Mouse (Mus musculus): ENCODE data around the gene Prmt3.

Prmt3 gene

DNA sequence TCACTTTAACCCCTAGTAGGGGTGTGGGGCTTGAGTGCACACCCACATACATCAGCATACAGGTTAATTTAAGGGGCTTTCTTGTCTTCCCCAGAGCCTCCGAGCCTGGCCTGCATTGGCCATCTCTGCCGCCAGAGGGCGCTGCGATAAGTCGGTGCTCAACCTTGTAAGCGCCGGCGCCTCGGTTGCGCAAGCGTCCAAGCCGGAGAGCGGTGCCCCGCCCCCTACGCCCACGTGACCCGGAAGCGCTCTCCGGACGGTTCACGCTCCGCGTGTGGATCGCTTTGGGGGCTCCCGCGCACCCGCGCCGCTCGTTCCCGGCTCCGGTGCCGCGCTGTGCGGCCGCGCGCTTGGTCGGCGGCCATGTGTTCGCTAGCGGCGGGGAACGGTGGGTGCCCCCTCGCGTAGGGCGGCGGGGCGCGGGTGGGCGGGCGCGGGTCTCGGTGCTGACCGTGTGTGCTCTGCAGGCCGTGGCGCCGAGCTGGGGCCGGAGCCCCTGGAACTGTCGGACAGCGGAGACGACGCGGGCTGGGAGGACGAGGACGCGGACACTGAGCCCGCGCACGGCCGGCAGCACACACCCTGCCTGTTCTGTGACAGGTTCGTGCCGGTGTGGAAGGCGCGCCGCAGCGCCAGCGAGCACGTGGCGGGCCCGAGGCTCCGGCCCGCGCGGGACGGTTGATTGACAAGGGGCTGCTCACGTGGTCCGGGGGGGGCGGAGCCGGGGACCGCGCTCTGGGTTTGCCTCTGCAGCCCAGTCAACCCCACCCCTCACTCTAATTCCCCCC is at the start of gene Prmt3:
Gene Prmt3, plus strand, starts transcription at position 233 of the 788 bp plus-strand sequence.
- peak; percentile 97 for DNase-seq

DNA sequence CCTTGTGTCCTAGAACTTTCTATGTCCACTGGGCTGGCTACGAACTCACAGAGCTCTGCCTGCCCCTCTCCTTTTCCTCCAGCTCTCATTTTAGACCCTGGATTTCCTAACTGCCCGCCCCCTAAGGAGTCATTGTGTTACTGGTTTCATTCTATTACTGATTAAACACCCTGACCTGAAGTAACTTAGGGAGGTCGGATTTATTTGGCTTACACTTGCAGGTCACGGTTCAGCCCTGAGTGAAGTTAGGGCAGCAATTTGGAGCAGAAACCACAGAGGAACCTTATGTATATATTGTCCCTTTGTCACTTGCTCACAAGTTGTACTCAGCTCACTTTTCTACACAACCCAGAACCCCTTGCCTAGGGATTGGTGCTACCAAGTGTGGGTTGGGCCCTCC is 43.8 kb upstream of the Prmt3 start:
- DNase-seq = no peak

DNA sequence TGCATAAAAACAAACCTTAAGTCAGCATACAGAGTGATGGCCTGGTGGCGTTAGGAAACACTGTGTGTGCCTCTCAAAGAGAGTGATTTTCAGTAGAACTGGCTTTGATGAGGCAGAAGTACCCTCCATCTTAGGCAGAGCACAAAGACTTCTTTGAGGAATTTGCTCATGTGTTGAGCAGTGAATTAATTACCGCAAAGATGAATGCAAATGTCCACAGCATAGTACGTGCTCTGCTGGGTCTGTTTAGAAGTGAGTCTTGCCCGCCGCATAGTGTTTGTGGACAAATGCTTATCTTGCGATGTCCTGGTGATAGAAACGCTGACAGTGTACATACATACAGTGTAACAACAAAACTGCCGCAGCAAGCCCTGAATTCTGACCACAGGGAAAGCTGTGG is 38.7 kb upstream of the Prmt3 start:
- DNase-seq = no peak

DNA sequence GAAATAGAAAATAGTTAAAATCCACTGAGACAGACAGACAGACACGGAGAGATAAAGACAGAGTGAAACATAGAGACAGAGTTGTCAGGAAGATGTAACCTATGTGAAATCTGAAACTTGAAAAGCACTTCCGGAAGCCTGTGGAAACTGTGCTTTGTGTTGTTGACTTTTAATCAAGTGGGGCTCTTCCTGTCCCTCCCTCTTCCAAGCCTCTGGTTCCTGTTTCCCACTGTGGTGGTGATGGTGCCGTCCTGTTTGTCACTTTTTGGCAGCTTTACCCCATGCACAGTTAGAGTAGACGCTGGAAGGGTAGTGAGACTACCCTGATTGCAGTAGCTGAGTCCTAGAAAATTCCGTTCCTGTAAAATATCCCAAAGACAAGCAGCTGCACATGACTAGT is 36.7 kb upstream of the Prmt3 start:
- DNase-seq = no peak

DNA sequence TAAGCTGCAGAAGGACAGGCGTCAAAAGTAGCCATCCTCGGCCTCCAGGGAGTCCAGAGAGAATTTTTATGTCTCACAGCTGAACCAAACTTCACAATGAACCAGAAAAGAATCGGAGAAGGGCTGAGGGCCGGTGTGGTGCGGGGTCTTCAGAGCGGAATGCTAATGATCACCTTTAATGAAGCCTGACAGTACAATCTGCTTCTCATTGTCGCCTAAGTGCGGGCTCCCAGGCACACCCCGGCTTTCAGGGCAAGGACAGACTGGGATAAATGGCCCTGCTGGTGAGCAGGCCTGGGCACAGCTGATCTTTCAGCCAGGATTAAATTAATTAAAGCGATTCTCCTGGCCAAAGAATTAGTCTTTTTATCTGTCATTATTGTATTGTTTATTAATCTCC is 36.2 kb upstream of the Prmt3 start:
- DNase-seq = no peak

DNA sequence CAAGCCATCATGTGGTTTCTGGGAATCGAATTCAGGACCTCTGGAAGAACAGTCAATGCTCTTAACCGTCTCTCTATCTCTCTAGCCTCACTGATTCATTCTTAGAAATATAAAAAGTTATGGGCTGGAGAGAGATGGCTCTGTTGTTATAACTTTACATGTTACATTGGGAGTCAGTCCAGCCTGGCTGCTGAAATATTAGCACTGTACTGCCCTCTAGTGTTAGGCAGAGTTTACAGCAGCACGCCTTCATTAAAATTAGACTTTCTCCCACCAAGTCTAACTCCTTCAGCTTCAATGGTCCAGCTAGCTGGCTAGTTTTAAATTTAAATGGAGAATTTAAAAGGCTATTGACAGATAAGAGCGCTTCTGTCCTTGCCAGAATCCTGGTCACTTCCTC is 27.0 kb upstream of the Prmt3 start:
- no peak for DNase-seq

DNA sequence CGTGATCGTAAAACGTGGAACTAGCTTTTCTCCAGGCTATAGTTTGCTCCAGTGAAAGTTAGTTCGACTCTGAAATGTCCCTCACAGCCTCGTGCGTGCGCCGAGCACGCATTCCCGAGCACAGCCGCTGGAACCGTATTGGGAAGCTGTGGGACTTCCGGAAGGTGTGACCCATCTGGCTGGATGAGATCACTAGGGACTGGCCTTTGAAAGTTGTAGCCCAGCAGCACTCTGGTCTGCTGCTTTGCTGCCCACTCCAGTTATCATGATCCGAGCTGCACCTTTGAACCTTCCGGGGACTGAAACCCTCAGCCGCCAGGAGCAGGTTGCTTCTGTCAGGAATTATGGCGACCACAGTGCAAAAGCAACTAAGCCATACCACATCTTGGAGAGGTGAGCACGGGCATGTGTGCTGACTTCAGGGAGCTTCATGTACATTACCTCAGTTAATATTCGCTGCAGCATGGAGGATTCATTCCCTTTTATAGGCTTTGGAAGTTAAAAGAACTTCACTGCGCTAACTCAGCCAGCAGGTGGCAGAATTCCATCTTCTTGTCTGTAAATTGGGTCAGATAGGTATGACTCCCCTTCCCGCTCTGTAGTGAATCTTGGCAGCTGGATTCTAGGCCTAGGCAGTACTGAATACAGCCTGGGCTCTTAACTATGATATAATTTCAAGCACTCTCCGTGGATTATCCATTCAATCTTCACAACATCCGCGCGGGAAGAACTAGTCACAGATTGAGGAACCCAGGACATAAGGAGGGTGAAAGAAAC is 25.2 kb upstream of the Prmt3 start:
- no peak for DNase-seq

DNA sequence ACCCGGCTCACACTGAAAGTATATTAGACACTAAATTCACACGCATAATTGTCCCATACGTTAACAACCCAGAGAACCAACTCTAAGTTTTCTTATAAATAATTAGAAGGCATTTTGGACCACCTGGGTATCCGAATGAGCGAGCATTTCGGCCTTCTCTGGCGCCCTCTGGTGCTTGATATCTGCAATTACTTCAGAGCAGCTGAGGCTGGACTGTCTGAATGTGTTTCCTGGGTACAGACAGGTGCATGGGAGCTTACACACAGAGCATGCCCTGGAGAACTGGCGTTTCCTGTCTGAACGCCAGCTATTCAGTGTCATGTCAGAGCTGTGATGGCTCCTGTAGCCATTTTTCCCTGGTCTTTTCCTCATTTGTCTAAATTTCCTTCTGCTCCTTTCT is 23.4 kb upstream of the Prmt3 start:
- no peak for DNase-seq

DNA sequence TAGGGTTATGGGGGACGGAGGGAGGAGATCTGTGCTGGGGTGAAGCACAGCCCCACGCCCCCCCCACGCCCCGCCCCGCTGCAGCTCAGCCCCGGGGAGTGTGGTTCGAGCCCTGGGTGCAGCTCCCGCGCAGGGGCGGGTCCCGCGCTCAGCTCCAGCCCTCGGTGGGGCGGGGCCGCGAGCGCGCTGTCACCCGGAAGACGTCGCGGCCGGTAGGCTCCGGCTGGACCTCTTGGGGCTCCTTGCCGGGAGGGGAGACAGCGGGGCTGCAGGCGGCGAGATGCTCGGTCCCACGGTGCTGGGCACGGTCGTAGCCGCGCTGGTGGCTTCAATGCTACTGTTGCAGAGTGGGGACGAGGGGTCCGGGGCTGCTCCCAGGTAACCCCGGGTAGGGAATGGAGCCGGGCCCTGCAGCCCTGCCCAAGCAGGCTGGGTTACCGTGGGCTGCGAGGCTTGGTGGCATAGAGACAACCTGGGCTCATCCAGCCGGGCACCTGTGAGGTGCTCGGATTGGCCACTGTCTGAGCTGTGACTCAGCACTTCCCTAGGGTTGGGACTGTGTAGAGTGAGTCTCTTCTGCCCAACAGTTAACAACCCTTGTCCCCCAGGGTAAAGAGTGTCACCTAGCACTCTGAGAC is 19.1 kb upstream of the Prmt3 start, which contains the start of gene Htatip2:
Gene Htatip2, plus strand, starts transcription at position 182 of the 638 bp plus-strand sequence.
- peak; percentile 45 for DNase-seq

DNA sequence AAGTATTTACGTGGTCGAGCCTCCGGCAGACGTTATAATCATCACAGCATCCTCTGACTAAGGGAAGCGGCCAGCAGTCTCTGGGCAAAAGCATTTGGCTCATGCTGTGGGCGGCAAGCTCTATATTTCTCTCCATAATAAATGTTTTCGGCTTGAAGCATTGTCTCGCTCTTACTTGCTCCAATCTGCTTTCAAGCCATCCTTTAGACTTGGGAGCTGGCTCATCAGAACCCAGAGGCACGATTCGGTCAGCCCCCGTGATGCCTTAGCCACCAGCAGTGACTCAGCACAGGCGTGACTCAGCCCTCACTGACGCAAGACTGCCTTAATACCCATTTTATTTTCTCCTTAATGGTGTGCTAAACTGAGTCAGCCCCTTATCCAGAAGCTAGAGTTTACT is 15.5 kb upstream of the Prmt3 start:
- peak; percentile 58 for DNase-seq

DNA sequence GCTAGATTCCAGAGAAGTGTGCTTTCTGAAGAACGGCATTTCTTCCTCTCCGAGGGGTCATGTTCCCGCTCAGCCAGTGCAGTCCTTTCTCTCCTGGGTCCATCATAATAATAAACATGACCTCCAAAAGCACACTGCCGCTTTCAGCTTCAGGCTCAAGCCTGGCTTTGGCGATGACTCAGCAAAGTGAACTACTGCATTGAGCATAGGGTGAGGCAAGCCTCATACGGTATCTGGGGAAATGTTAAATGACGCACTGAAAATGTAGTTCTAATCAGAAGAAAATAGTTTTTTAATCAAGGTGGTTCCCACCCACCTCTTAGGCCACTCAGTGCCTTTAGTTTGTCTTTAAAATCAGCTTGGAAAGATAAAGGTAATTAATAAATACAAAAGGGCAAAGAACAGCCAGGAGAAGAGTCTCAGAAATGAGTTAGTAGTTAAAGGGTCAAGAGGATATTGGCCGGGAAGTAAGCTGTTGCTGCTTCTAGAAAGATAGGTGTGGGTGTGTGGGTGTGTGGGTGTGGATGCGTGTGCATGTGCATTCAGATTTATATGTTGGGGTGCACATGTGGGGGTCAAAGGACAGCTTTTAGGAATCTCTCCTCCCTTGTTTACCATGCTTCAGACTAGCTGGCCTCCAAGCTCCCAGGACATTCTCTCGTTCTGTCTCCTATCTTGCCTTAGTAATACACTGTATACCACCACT is 14.0 kb upstream of the Prmt3 start:
- no peak for DNase-seq

DNA sequence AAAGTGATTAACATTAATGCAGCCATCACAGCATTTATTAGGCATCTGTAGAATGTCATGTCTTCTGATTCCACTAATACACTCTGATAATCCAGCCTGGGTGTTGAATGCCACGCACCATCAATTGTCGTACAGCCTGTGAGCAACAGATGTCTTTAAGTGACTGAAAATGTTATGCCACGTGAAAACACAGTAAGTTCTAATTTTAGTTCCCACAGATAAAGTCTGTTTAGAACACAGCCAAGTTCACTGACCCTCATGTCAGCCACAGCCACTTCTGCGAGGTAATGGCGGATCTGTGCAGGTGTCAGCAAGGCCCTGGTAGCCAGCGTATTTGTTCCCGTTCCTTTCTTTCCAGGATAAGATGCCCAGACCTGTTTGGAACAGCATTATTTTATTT is 12.0 kb upstream of the Prmt3 start:
- no peak for DNase-seq

DNA sequence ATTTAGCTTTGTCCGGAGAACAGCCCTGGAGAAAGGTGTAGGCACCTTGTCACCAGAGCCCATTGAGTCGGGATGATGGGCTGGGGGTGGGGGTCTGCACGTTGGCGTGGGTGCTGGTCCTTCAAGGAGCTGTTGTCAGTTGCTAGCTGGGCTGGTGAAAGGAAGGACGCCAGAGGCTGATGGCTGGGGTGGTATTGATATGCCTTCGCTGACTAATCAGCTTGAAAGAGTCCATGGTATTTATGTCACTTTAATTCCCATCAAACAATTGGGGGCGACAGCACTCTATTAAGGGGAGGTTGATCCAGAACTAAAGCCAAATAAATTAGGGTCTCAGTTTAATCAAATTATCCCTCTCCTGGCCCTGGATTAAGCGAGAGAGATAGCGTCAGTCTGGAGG is 9.6 kb upstream of the Prmt3 start:
- no peak for DNase-seq

DNA sequence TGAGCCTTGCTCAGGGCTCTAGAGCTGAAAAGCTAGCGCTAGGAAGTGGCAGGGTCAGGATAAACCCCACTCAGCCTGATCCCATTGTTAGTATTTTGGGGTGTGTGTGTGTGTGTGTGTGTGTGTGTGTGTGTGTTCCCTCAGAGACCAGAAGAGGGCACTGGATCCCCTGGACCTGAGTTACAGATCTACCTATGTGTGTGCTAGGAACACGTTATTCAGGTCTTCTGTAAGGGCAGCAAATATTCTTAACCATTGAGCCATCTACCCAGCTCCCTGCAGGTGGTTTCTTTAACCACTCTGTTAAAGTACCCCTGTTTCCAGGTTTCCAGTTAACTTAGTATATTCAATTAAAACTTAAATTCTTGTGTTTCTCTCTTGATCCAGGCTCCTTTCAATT is 3.8 kb upstream of the Prmt3 start:
- DNase-seq = no peak

DNA sequence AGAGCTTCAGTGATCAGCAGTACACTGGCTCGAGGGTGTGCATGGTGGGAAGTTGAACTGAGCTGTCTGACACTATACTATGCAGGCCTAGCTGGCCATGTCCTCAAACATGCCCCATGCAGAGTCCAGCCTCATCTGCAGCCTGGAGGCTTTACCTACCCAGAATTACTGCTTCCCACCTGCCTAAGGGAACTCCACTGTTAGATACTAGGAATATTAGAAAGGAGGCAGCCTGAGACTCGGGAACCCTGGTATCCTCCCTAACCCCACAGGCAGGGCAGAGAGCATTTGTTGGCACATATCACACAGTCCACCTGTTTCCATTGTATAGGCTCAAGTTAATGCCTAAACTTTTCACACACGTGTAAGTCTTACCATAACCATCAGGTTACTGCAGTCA is 561 bp upstream of the Prmt3 start:
- no peak for DNase-seq

DNA sequence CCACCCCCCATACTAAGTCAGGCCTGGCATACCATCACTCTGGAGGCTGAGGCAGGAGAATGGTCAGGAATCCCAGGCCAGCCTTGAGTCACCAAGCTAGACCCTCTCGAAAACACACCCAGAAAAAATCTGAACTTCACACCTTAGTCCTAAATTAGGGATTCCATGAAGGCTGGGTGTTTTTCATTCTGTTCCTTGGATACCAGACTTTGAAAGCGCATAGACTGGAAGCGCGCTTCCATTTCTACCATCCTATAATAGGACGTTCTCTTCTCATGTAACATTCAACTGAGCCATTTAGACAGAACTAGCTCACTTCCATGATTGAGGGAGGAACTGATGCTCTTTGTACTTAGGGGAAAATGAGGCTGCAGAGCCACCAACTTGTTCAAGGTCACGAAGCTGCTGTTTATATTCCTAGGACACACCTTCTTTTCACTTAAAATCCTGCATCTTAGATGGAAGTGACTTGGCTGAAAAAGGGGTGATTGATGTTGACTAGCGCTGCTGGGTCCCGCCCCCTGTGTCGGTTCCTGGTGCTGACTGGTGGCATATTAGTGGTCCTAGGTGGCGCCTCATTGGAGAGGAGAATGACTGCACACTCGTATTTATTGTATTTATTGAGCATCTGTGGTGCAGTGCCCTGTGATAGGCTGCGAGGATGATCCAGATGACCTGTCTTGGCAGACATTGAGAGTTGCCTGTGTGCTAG is 914 bp downstream of the Prmt3 start:
- peak; percentile 51 for DNase-seq

DNA sequence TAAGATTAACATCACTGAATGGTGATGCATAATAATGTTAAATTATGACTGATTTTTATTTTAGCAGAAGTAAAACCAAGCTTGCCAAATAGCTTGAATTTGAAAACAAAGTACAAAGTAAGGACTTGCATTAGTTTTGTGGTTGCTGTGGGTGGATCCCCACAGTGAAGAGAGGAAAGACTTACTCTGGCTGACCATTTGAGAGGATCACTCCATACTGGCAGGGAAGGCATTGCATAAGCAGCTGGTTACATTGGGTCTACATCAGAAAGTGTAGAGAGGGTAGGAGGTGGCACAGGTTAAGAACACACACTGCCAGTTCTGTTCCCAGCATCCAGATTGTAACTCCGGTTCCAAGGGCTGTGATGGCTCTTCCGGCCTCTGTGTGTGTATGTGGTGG is 4.9 kb downstream of the Prmt3 start:
- no peak for DNase-seq

DNA sequence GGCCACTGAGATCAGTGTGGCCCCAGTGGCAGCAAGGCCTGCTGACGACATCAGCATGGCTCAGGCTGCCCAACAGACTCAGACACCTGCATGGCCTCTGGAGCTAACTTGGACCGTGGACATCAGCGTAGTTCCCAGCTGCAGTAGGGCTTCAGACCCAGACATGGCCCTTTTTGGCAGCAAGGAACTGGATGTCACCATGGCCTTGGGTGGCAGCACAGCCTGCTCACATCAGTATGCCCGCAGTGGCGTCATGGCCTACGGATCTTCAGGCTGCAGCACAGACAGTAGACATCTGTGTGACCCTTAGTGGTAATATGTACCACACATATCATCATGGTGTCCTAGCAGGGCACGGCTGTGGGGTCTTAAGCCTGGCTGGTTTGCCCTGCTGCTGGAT is 7.0 kb downstream of the Prmt3 start:
- no peak for DNase-seq

DNA sequence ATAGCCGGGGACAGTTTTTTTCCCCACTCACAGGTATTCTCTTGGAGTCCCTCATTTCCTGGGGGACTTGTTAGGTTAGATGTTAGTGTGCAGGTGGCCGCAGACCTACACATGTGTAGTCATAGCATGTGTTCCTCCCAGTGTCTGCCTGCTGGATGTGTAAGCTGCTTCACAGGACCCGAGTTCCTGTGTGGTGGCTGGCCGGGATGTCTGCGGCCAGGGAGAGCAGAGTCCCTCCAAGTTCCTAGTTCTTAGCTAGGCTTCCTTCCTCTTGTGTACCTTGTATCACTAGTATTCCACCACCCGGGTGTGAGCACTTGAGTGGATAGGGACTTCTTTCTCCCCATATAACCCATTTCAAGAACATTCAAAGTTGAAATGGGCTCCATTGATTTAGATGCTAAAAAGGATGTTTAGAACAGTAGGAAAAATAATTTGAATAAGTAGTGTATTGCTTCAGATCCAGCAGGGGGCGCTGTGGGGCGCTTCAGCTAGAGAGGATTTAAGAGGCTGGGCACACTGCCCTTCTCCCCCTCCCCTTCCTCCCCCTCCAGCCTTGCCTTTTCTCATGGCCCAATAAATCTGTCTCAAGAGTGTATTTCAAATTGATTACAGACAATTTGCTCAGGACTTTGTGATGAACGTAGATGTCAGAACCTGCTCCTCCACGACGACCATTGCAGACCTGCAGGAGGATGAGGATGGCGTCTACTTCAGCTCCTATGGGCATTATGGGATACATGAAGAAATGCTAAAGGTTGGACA is 8.7 kb downstream of the Prmt3 start:
- no peak for DNase-seq

DNA sequence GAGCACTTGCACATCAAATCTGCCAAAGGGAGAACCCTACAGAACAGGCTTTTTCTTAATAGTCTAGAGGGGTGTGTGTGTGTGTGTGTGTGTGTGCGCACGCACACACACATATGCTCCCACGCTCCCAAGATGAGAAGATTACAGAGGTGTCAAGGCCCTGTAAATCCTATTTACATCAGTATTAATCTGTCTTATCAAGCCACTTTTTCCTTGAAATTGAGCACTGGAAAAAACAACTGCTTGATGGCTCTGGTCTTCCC is 9.2 kb downstream of the Prmt3 start:
- no peak for DNase-seq

DNA sequence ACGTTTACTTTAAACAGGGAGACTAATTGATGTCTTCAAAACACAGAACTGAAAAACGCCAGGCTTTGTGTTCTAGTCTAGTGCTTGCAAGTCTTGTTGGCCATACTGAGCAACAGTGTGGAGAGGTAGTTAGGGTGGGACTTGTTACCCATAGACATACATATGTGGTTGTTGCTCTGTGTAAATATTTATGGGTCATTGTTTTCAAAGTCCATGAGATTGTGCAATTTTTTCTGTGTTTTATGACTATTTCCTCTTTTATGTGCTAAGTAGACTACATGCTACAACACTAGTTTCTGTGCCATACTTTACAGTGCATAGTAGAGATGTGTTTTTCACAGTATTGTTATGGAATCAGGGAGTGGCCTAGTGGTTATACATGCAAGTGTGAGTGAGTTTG is 16.2 kb downstream of the Prmt3 start:
- no peak for DNase-seq

DNA sequence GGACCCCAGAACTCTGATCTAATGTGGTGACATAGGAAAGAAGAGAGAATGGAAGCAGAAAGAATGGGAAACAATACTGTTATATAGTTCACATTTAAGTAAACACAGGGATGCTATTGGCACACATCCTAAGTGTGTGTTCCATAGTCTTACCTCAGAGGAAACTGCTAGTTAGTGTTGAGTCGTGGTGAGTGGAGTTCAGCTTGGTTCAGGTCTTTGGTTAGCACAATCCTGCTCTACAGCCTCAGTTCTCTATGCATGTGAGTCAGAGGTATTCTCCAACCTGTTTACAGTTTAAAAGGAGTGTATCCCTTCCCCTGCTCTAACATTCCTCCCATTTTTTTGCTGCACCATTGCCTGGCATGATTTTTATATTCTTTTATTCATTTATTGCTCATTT is 19.0 kb downstream of the Prmt3 start:
- no peak for DNase-seq
